Mouse (Mus musculus) brown adipose tissue, adult 24 weeks (tissue): ENCODE measurements around the gene Mib2. TPM values are rescaled to one million over a fixed set of nuclear protein-coding genes. Genes with fewer than 3 reads are reported as not detected.

Source experiments
- H3K27ac ChIP-seq: fragments of 200-500 bp; replicated peaks from 2 replicates; pipeline ENCODE4 v1.5.1; 2012; ENCODE audit warnings: low read depth, mild to moderate bottlenecking, low read length
- H3K4me1 ChIP-seq: fragments of 200-500 bp; 2 replicates; pipeline ENCODE4 v1.6.1; 2012; ENCODE audit warnings: low read length, mixed read lengths; ENCODE audit not compliant: control insufficient read depth, insufficient read depth, insufficient read length
- H3K4me3 ChIP-seq: fragments of 200-500 bp; 2 replicates; pipeline ENCODE4 v1.5.1; 2012; ENCODE audit warnings: low read depth, mild to moderate bottlenecking, low read length, moderate library complexity; ENCODE audit not compliant: insufficient read depth
- polyA plus RNA-seq: library from polyadenylated mRNA; stranded (reverse); fragments of >200 nt; gene quantifications from 2 replicates; pipeline ENCODE4 v1.2.4, GENCODE M21; 2012; ENCODE audit not compliant: missing spikeins, insufficient read depth, insufficient read length

Mib2 gene
- 9.7 and 29.1 TPM in 2 replicates for polyA plus RNA-seq

DNA sequence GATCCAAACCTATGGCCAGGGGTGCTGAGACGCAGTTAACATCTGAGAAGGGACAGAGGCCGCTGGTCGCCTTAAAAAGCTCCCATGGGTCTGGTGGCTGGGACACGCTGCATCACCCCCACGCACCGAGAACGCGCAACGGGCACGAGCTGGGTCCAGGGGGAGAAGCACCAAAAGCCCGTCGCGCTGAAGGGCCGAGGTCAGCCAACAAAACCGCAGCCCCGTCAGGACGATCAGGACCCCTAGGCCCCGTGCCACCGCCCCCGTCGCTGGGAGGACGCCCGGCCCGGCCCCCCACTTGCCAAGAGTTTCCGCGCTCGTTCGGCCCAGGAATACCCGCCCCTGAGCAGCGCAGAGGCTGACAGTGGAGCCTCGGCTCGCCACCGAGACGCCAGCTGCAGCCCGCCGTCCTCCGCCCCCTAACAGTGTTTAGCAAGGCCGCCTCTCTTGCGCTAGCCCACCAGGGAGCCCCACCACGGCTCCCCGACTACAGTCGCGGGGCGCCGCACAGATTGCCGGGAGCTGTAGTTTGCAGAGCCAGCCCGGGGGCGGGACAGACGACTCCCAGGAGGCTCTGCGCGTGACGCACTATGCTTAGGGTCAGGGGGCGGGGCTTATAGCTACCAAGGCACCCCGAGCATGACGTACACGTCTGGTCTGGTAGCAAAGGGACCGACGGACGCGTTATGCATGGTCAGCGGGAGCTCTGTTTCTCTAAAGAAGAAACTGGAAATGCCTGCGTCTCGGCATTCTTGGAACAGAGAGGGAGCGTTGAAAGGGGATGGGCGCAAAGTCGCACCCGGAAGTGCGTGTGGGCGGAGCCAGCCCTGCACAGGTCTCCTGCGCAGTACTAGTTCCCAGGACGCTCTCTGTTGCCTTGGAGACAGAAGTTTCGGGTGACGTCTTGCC lies at the start of gene Mib2:
Mib2 (minus strand) TSS at position 510 of the 909 bp plus-strand sequence.
- Histone ChIP-seq H3K4me1 (peaks cover 3% of the 10 kb centered on the region; the same call in 1 of the 2 replicates), H3K4me3 (peak within 1 kb of the TSS; percentile 76)

DNA sequence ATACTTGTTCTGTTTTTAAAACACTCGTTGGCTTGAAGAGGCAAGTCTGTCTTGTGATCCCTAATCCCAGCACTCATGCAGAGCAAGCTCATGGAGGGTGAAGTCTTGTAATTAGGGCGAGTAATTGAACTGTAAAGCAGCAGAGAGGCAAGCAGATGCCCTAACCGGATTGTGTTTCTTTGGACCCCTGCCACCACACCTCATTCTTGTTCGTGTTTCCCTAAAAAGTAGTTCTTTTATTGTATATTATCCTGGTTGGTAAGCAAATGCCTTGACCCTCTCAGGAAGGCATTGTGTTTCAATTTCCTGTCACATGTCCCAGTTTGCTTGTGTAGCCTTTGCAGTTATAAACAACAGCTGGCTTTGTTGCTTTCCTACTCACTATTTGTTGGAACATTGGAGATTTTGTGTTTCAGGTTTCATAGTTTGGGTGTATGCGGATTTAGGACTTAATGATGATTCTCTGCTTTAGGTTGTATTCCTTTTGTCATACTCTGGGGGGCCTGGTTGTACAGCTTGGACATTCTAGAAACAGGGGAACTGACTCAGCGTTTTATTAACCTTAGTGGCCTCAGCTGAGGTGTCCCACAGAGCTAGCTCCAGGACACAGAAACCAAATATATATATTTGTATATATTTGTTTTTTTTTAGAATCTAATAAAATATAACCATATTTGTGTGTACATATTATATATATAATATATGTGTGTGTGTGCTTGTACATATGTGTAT lies 41.7 kb upstream of the Mib2 start:
- H3K4me3 ChIP-seq = no peak overlapping the region
- peaks cover 9% of the 10 kb centered on the region; the same call in 1 of the 2 replicates for H3K4me1 ChIP-seq
- peak overlapping the region; percentile 77 for H3K27ac ChIP-seq

More for the DNA sequence above, at the start of gene Mib2:
- peak within 1 kb of the TSS; percentile 87 for H3K27ac ChIP-seq

DNA sequence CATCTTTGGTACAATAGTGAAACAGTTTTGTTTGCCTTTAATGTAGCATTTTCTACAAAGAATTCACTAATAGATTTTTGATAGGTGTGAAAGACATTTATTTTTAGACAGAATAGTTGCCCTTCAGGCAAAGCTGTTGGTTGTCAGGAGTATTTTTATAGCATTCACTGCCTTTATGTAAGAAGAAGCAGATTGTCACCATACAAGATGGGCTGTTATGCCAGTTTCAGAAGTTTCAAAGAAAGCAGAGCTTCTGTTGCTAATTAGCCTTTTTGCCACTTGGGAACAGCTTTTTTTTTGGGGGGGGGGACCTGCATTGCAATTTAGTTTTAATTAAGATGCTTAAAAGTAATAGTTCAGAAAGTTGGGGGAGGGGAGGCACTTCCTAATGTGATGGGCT lies 40.0 kb upstream of the Mib2 start:
- H3K27ac ChIP-seq = peak overlapping the region; percentile 77; the same call in 1 of the 2 replicates
- peaks cover 9% of the 10 kb centered on the region; the same call in 1 of the 2 replicates for H3K4me1 ChIP-seq
- no peak overlapping the region for H3K4me3 ChIP-seq

DNA sequence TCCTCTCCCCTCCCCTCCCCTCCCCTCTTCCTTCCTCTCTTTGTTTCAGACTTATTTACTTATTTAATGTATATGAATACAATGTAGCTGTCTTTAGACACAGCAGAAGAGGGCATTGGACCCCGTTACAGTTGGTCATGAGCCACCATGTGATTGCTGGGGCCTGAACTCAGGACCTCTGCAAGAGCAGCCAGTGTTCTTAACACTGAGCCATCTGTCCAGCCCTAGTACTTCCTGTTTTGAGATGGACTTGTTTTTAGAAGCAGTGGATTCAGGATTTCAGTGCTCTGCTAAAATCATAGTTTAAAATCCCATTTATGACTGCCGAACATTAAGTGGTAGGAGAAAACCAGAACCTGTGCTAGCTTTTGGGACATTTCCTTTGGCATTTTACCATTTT lies 39.6 kb upstream of the Mib2 start:
- H3K4me3 ChIP-seq = no peak overlapping the region
- H3K27ac ChIP-seq = no peak overlapping the region; the same call in 1 of the 2 replicates
- peaks cover 9% of the 10 kb centered on the region; the same call in 1 of the 2 replicates for H3K4me1 ChIP-seq

DNA sequence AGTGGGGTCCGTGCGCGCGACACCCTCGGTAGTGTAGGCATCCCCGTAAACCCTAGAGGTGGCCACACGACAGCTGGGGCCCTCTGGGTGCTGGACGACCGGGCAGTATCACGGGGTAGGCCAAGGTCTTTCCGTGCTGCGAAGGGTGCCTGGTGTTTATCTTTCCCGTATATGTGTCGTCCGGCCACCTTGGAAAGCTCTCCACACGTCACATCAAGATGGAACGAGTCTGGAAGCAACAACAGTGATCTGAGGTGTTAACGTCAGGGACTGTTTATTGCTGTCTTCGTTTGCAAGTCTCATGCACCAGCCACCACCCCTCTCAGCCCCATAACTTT lies 36.6 kb upstream of the Mib2 start:
- Histone ChIP-seq H3K27ac (peak overlapping the region; percentile 92), H3K4me3 (peak overlapping the region; percentile 73), H3K4me1 (peaks cover 9% of the 10 kb centered on the region; the same call in 1 of the 2 replicates)

DNA sequence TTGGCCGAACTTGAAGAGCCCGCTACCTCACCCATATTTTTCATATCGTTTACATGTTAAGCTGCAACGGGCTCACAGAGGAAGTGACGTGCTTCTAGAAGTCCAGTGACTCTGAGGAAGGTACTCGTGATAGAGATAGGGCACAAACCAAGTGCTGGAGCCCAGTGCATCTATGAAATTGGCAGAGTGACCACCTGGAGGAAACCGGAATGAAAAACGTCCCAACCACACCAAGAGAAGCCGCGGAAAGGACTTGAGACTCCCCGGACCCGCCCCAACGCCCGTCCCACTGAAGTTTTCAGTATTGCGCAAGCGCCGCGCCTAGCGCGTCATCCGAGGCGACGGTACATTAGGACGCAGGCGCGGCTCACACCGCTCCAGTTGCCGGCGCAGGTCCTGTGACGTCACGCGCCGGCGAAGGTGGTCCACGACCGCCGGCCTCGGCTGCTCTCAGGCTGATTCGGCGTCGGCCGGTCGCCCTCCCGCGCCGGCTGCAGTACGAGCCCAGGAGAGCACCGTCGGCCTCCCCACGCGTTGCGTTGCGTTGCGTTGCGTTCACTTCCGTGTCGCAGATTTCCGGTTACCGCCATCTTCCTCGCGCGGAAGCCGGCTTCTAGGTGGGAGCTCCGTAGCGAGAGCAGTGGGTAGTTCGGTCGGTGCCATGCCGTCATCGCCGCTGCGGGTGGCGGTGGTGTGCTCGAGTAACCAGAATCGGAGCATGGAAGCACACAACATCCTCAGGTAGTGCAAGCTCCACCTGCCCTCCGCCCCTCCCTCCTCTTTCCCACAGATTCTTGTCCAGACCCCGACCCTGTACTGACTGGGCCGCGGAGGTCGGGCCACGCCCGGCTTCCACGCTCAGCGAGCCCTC lies 36.0 kb upstream of the Mib2 start, which contains the start of gene Ssu72:
Ssu72 (plus strand) TSS at position 80 of the 871 bp plus-strand sequence.
- peak within 1 kb of the TSS; percentile 95 for H3K27ac ChIP-seq
- peaks cover 8% of the 10 kb centered on the region; the same call in 1 of the 2 replicates for H3K4me1 ChIP-seq
- H3K4me3 ChIP-seq = peak within 1 kb of the TSS; percentile 73

DNA sequence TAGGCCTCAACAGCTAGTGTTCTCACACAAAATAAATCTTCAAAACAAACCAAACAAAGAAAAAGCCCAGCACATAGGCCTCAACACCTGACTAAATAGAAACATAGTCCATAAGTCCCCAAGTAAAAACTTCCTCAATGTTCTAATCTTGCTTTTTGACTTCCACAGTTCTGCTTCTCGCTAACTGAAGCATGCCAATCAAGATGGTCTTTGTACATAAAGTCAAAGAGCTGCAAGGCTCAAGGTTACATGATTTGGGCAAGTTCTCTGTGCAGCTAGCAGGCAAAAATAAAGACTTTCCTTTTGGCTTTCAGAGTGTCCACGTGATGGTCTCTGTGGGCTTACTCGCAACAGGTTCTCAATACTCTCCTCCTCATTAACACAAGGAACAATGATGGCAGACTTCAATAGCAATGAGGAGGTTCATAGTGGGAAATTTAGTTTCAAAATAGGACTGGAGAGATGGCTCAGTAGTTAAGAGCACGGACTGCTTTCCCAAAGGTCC lies 34.5 kb upstream of the Mib2 start:
- Histone ChIP-seq H3K4me3 (no peak overlapping the region), H3K27ac (no peak overlapping the region), H3K4me1 (no peaks in the 10 kb centered on the region)

DNA sequence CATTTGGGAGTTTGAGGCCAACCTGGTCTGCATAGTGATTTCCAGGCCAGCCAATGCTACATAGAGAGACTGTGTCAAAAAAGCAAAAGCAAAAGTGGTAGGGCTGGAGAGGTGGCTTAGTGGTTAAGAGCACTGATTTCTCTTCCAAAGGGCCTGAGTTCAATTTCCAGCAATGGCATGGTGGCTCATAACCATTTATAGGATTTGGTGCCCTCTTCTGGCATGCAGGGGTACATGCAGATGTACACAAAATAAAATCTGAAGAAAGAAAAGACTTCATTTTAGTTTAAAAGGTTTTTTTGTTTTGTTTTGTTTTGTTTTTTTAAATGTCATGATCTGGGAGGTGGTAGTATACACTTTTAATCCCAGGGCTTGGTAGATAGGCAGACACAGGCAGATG lies 31.4 kb upstream of the Mib2 start:
- H3K4me1 ChIP-seq = no peaks in the 10 kb centered on the region
- H3K27ac ChIP-seq = no peak overlapping the region
- no peak overlapping the region for H3K4me3 ChIP-seq

DNA sequence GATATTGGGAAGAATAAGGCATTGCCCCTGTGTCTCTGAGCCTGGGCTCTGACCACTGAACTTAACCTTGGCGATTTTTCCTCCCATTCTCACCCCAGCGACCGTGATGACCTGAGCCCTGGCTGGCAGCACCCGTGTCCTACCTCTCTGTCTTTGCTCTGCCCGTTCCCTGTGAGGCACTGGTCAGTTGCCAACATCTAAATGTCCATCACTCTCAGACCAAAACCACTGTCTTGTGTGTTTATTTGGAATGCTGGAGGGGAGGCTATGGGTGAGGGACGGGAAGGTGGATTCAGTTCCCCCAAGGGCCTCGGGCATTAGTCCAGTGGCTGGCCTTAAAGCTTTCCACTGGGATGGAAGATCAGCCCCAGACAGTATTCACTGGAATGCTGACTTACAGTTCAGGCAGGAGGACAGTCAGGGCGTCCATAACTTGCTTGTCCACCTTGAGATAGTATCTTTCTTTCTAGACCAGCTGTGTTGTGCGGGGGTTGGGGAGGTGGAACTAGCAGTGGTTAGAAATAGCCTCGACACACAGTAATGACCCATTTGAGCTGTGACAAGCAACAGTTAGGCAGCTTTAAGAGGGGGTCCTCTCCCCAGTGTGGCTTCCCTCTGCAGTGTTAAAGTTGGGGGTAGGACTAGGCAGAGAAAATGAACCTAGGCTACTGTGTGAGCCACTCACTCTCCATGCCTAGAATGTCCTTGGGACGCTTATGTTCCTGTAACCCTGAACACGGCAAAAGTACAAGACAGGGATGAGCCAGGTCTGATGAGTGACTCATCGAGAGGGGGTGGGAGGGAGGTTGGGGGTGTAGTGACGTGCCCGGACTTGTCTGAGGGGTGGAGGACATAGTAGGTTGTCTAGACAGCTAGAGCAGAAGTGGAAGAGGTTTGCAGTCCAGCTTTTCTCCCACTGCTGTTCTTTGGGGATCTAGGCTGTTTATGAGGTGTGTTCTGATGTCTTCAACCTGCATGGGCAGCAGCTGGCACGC lies 27.6 kb upstream of the Mib2 start:
- H3K4me1 ChIP-seq = no peaks in the 10 kb centered on the region; the same call in 1 of the 2 replicates
- no peak overlapping the region for H3K27ac ChIP-seq
- H3K4me3 ChIP-seq = no peak overlapping the region

DNA sequence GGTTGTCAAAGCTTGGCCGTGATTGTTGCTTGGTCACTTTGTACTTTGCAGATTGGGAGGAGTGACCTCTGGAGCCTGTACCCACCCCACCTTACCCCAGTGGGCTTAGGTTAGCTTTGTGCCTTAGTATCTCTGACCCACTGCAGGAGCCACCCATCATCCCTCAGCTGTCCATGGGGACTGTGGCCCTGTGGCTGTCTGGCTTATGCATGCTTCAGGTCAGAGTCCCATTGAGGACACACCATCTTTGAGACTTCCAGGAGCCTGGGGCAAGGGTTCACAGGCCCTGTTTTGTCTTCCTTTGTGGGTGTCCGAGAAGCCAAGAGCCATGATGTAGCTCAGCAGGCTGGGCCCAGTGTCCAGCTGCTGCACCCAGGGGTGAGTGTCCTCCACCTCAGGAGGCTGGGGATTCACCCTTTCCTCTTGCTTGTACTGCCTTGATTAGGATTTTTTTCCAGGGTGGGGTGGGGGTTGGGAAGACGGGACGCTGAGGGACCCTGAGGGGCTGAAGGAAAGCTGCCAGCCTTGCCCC lies 26.6 kb upstream of the Mib2 start:
- Histone ChIP-seq H3K27ac (no peak overlapping the region), H3K4me3 (peak overlapping the region; percentile 68; the same call in 1 of the 2 replicates), H3K4me1 (no peaks in the 10 kb centered on the region; the same call in 1 of the 2 replicates)

DNA sequence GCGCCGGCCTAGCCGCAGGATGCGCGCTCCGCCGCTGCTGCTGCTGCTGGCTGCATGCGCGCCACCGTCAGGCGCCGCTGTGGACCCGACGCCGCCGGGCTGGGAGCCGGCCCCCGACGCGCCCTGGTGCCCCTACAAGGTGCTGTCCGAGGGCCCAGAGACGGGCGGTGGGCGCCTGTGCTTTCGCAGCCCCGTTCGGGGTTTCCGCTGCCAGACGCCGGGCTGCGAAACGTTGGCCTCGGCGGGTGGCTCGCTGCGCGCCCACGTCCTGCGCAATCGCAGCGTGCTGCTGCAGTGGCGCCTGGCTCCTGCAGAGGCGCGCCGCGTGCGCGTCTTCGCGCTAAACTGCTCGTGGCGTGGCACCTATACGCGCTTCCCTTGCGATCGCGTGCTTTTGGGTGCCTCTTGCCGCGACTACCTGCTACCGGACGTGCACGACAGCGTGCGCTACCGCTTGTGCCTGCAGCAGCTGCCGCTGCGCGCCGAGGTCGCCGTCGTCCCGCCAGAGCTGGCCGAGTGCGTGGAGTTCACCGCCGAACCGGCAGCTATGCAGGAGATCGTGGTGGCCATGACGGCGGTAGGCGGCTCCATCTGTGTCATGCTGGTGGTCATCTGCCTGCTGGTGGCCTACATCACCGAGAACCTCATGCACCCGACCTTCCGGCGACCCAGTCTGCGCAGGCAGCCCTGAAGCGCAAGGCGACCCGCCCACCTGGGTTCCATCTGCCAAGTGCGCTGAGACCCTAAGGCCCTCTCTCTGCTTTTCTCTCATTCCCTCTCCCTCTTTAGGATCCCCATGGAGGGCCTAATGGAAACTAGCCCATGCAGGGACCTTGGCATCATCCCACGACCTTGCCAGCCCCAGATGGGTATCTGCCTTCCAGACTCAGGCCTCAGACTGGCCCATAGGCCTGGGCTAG lies 25.7 kb upstream of the Mib2 start:
- no peak overlapping the region for H3K27ac ChIP-seq
- H3K4me3 ChIP-seq = peak overlapping the region; percentile 68
- no peaks in the 10 kb centered on the region; the same call in 1 of the 2 replicates for H3K4me1 ChIP-seq

DNA sequence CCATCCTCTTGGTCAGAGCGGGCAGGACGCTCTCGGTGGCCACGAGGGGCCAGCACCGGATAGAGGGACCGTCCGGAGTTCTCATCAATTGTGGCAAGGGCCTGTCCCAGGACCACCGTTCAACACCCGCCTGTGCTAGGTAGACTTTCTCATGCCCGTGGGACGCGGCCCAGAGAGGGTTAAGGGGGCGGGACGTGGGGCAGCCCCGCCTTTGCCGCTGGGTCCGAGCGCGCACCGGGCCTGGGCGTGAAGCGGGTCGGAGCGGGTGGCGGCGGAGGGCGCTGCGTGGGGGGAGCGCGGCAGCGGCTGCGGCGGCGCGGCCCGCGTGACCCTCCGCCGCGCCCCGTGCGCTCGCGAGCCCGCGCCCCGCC lies 25.1 kb upstream of the Mib2 start, which contains the start of gene Fndc10:
Fndc10 (plus strand) TSS at position 232 of the 371 bp plus-strand sequence.
- Histone ChIP-seq H3K27ac (no peak within 1 kb of the TSS), H3K4me3 (peak within 1 kb of the TSS; percentile 68), H3K4me1 (no peaks in the 10 kb centered on the region; the same call in 1 of the 2 replicates)
